Mouse (Mus musculus) limb, embryonic 12.5 days (tissue): ENCODE results near the gene Afp. TPM values are rescaled to one million over a fixed set of nuclear protein-coding genes. Genes with fewer than 3 reads are reported as not detected.

Experiments
- ATAC-seq: fragments of 200-750 bp; cut with Nextera tagmentation; 2 replicates; pipeline ENCODE4 v1.8.0; 2017; ENCODE audit warnings: low read depth, moderate TSS enrichment; ENCODE audit not compliant: insufficient number of reproducible peaks, insufficient read depth, low FRiP score, low TSS enrichment
- H3K27ac ChIP-seq: fragments of 300-500 bp; sonication (generic); 2 replicates; pipeline ENCODE4 v1.5.1; 2016; ENCODE audit warnings: mild to moderate bottlenecking, moderate library complexity
- H3K27me3 ChIP-seq: fragments of 300-500 bp; sonication (generic); 2 replicates; pipeline ENCODE4 v1.6.1; 2016; ENCODE audit warnings: mild to moderate bottlenecking, moderate library complexity
- H3K36me3 ChIP-seq: fragments of 300-500 bp; sonication (generic); 2 replicates; pipeline ENCODE4 v1.6.1; 2016; ENCODE audit warnings: mild to moderate bottlenecking, moderate library complexity
- H3K4me1 ChIP-seq: fragments of 300-500 bp; sonication (generic); replicated peaks from 2 replicates; pipeline ENCODE4 v1.6.1; 2016
- H3K4me2 ChIP-seq: fragments of 300-500 bp; sonication (generic); 2 replicates; pipeline ENCODE4 v1.6.1; 2016; ENCODE audit warnings: mild to moderate bottlenecking, moderate library complexity
- H3K4me3 ChIP-seq: fragments of 300-500 bp; sonication (generic); replicated peaks from 2 replicates; pipeline ENCODE4 v1.5.1; 2016; ENCODE audit warnings: mild to moderate bottlenecking
- H3K9ac ChIP-seq: fragments of 300-500 bp; sonication (generic); replicated peaks from 2 replicates; pipeline ENCODE4 v1.6.1; 2016; ENCODE audit warnings: mild to moderate bottlenecking, moderate library complexity
- H3K9me3 ChIP-seq: fragments of 300-500 bp; sonication (generic); 2 replicates; pipeline ENCODE4 v1.6.1; 2016; ENCODE audit warnings: mild to moderate bottlenecking, moderate library complexity
- WGBS: fragments of 180-500 bp; shearing (Covaris S2); methylation state at CpG from one replicate; pipeline ENCODE4 v1.1.7; 2016; 5-methylcytosine and 5-hydroxymethylcytosine counted together
- polyA plus RNA-seq: library from polyadenylated mRNA; unstranded; fragments of >200 nt; fragmentation: Nextera tagmentation; extraction: Ambion mirVana; gene quantifications from 2 replicates; pipeline ENCODE4 v1.2.1, GENCODE M21; 2016

The Afp gene
- polyA plus RNA-seq, 1 experiment from 2014 or later, result 2.9 TPM

- Histone ChIP-seq H3K4me1 (no peaks in the 10 kb centered on the region), H3K9me3 (no peaks in the 10 kb centered on the region), H3K4me3 (no peak overlapping the region), H3K9ac (no peak overlapping the region), H3K27me3 (no peaks in the 10 kb centered on the region), H3K27ac (no peak overlapping the region), H3K4me2 (no peak overlapping the region), H3K36me3 (no peaks in the 10 kb centered on the region)
- WGBS, result 90% methylated on average over 3 of the region's 3 CpGs
- ATAC-seq, result no peak
Measured at GRCm38 (mm10) chr5:90476741-90477140, 13.8 kb upstream of the Afp start.

GRCm38 (mm10) chr5:90477308-90478140, 13.0 kb upstream of the Afp start:
- WGBS, result 54% methylated on average over 7 of the region's 7 CpGs
- Histone ChIP-seq H3K27ac (no peak overlapping the region), H3K4me3 (no peak overlapping the region), H3K4me2 (no peak overlapping the region), H3K9ac (no peak overlapping the region), H3K9me3 (no peaks in the 10 kb centered on the region), H3K27me3 (no peaks in the 10 kb centered on the region), H3K4me1 (no peaks in the 10 kb centered on the region), H3K36me3 (no peaks in the 10 kb centered on the region)
- no peak for ATAC-seq

GRCm38 (mm10) chr5:90478886-90479285, 11.7 kb upstream of the Afp start:
- Histone ChIP-seq H3K9me3 (no peaks in the 10 kb centered on the region), H3K4me3 (no peak overlapping the region), H3K9ac (no peak overlapping the region), H3K27ac (no peak overlapping the region), H3K27me3 (no peaks in the 10 kb centered on the region), H3K36me3 (no peaks in the 10 kb centered on the region), H3K4me1 (no peaks in the 10 kb centered on the region), H3K4me2 (no peak overlapping the region)
- WGBS, result 81% methylated on average over 1 of the region's 1 CpGs
- no peak for ATAC-seq

GRCm38 (mm10) chr5:90485597-90485996, 4.9 kb upstream of the Afp start:
- 93% methylated on average over 7 of the region's 7 CpGs for WGBS
- H3K4me1 ChIP-seq, result no peaks in the 10 kb centered on the region
- H3K4me2 ChIP-seq, result no peak overlapping the region
- no peaks in the 10 kb centered on the region for H3K9me3 ChIP-seq
- H3K36me3 ChIP-seq, result no peaks in the 10 kb centered on the region
- H3K27ac ChIP-seq, result no peak overlapping the region
- H3K9ac ChIP-seq, result no peak overlapping the region
- H3K27me3 ChIP-seq, result no peaks in the 10 kb centered on the region
- ATAC-seq, result no peak
- no peak overlapping the region for H3K4me3 ChIP-seq

GRCm38 (mm10) chr5:90488323-90488722, 2.2 kb upstream of the Afp start:
- WGBS, result 83% methylated on average over 7 of the region's 7 CpGs
- Histone ChIP-seq H3K36me3 (no peaks in the 10 kb centered on the region), H3K9me3 (no peaks in the 10 kb centered on the region), H3K4me3 (no peak overlapping the region), H3K4me1 (no peaks in the 10 kb centered on the region), H3K27ac (no peak overlapping the region), H3K4me2 (no peak overlapping the region), H3K27me3 (no peaks in the 10 kb centered on the region), H3K9ac (no peak overlapping the region)
- no peak for ATAC-seq

- Histone ChIP-seq H3K27me3 (no peaks in the 10 kb centered on the region), H3K9me3 (no peaks in the 10 kb centered on the region), H3K4me2 (no peak overlapping the region), H3K4me3 (no peak overlapping the region), H3K9ac (no peak overlapping the region), H3K36me3 (no peaks in the 10 kb centered on the region), H3K27ac (no peak overlapping the region), H3K4me1 (no peaks in the 10 kb centered on the region)
- ATAC-seq, result no peak
- 72% methylated on average over 9 of the region's 9 CpGs for WGBS
Measured at GRCm38 (mm10) chr5:90492440-90492839, 1.9 kb downstream of the Afp start.

- H3K9ac ChIP-seq, result no peak overlapping the region
- ATAC-seq, result no peak
- no peak overlapping the region for H3K4me3 ChIP-seq
- H3K9me3 ChIP-seq, result no peaks in the 10 kb centered on the region
- no peak overlapping the region for H3K27ac ChIP-seq
- H3K36me3 ChIP-seq, result no peaks in the 10 kb centered on the region
- no peaks in the 10 kb centered on the region for H3K27me3 ChIP-seq
- WGBS, result 83% methylated on average over 4 of the region's 4 CpGs
- no peaks in the 10 kb centered on the region for H3K4me1 ChIP-seq
- no peak overlapping the region for H3K4me2 ChIP-seq
Measured at GRCm38 (mm10) chr5:90494308-90494707, 3.8 kb downstream of the Afp start.

- Histone ChIP-seq H3K4me2 (no peak overlapping the region), H3K36me3 (no peaks in the 10 kb centered on the region), H3K9me3 (no peaks in the 10 kb centered on the region), H3K27ac (no peak overlapping the region), H3K27me3 (no peaks in the 10 kb centered on the region), H3K4me3 (no peak overlapping the region), H3K9ac (no peak overlapping the region), H3K4me1 (no peaks in the 10 kb centered on the region)
- WGBS, result 77% methylated on average over 7 of the region's 7 CpGs
- no peak for ATAC-seq
Measured at GRCm38 (mm10) chr5:90499509-90499908, 9.0 kb downstream of the Afp start.

- H3K4me1 ChIP-seq, result no peaks in the 10 kb centered on the region
- no peaks in the 10 kb centered on the region for H3K36me3 ChIP-seq
- H3K27me3 ChIP-seq, result no peaks in the 10 kb centered on the region
- H3K9ac ChIP-seq, result no peak overlapping the region
- H3K4me2 ChIP-seq, result no peak overlapping the region
- WGBS, result 5% methylated on average over 6 of the region's 6 CpGs
- no peak overlapping the region for H3K4me3 ChIP-seq
- no peak overlapping the region for H3K27ac ChIP-seq
- no peaks in the 10 kb centered on the region for H3K9me3 ChIP-seq
- ATAC-seq, result no peak
Measured at GRCm38 (mm10) chr5:90500714-90501113, 10.2 kb downstream of the Afp start.

GRCm38 (mm10) chr5:90501752-90502151, 11.2 kb downstream of the Afp start:
- H3K4me2 ChIP-seq, result no peak overlapping the region
- no peaks in the 10 kb centered on the region for H3K9me3 ChIP-seq
- H3K4me3 ChIP-seq, result no peak overlapping the region
- H3K27ac ChIP-seq, result no peak overlapping the region
- no peaks in the 10 kb centered on the region for H3K27me3 ChIP-seq
- H3K9ac ChIP-seq, result no peak overlapping the region
- H3K36me3 ChIP-seq, result no peaks in the 10 kb centered on the region
- 87% methylated on average over 5 of the region's 5 CpGs for WGBS
- H3K4me1 ChIP-seq, result no peaks in the 10 kb centered on the region
- ATAC-seq, result no peak

GRCm38 (mm10) chr5:90504742-90505141, 14.2 kb downstream of the Afp start:
- Histone ChIP-seq H3K4me2 (no peak overlapping the region), H3K4me3 (no peak overlapping the region), H3K9me3 (no peaks in the 10 kb centered on the region), H3K27ac (no peak overlapping the region), H3K27me3 (no peaks in the 10 kb centered on the region), H3K9ac (no peak overlapping the region), H3K36me3 (no peaks in the 10 kb centered on the region), H3K4me1 (no peaks in the 10 kb centered on the region)
- 84% methylated on average over 11 of the region's 11 CpGs for WGBS
- no peak for ATAC-seq

- 85% methylated on average over 2 of the region's 2 CpGs for WGBS
- H3K9ac ChIP-seq, result no peak overlapping the region
- no peak for ATAC-seq
Measured at GRCm38 (mm10) chr5:90506507-90506906, 16.0 kb downstream of the Afp start.

More at GRCm38 (mm10) chr5:90506507-90506906, 16.0 kb downstream of the Afp start:
- Histone ChIP-seq H3K4me2 (no peak overlapping the region), H3K27ac (no peak overlapping the region), H3K9me3 (no peaks in the 10 kb centered on the region), H3K4me3 (no peak overlapping the region), H3K27me3 (no peaks in the 10 kb centered on the region), H3K36me3 (no peaks in the 10 kb centered on the region), H3K4me1 (no peaks in the 10 kb centered on the region)
